Mouse (Mus musculus) small intestine, adult 2 months (tissue): ENCODE results near the gene Them7.

Source experiments
- CTCF ChIP-seq: fragments of 200-500 bp; IDR thresholded peaks from 2 replicates; pipeline ENCODE4 v1.5.1; 2012; ENCODE audit warnings: low read depth, mild to moderate bottlenecking, control low read depth, inconsistent platforms, low read length, moderate library complexity, mixed read lengths; ENCODE audit not compliant: insufficient replicate concordance, insufficient read length; ENCODE audit errors: extremely low read depth
- POLR2A ChIP-seq: fragments of 200-500 bp; IDR thresholded peaks from 2 replicates; pipeline ENCODE4 v1.6.1; 2012; ENCODE audit warnings: low read depth, mild to moderate bottlenecking, control low read depth, inconsistent platforms, low read length, moderate library complexity

GRCm38 (mm10) chr2:105380757-105381319 is 156.7 kb downstream of the Them7 start:
- no peak for TF ChIP-seq CTCF
- TF ChIP-seq POLR2A, result no peak
